Mouse (Mus musculus) brain, embryonic 14.5 days (tissue): Measurements from ENCODE around the gene Gm27027. TPM values are rescaled to one million over a fixed set of nuclear protein-coding genes. Genes with fewer than 3 reads are reported as not detected.

Source experiments
- DNase-seq: peaks from one replicate; pipeline ENCODE4 v3.0.0-alpha.2; 2011; ENCODE audit warnings: low read depth
- CTCF ChIP-seq: fragments of 200-500 bp; IDR thresholded peaks from 2 replicates; pipeline ENCODE4 v1.5.1; 2012; ENCODE audit warnings: inconsistent platforms, mild to moderate bottlenecking, moderate library complexity, borderline replicate concordance; ENCODE audit not compliant: insufficient read depth, insufficient read length; ENCODE audit errors: extremely low read depth
- POLR2A ChIP-seq: fragments of 200-500 bp; IDR thresholded peaks from 2 replicates; pipeline ENCODE4 v1.6.1; 2012; ENCODE audit warnings: mild to moderate bottlenecking, inconsistent platforms, borderline replicate concordance; ENCODE audit not compliant: poor library complexity, insufficient read depth, insufficient read length, severe bottlenecking; ENCODE audit errors: extremely low read depth
- polyA plus RNA-seq: library from polyadenylated mRNA; depleted of rRNA; stranded (reverse); fragments of >200 nt; gene quantifications from 2 replicates; pipeline ENCODE4 v1.2.3, GENCODE M21; 2012

The Gm27027 gene
- polyA plus RNA-seq, 1 experiment: not detected

- peak; percentile 91 for DNase-seq
Observed at GRCm38 (mm10) chr2:93964494-93965160, 31.5 kb downstream of the Gm27027 start.

GRCm38 (mm10) chr2:93963802-93964201 is 32.4 kb downstream of the Gm27027 start:
- TF ChIP-seq POLR2A (no peak), CTCF (no peak)
- DNase-seq: no peak

More at GRCm38 (mm10) chr2:93964494-93965160, 31.5 kb downstream of the Gm27027 start:
- TF ChIP-seq CTCF (no peak), POLR2A (no peak)

GRCm38 (mm10) chr2:93961716-93962115 is 34.4 kb downstream of the Gm27027 start:
- DNase-seq: no peak
- TF ChIP-seq POLR2A (no peak), CTCF (no peak)

- DNase-seq: no peak
- TF ChIP-seq POLR2A: no peak
Observed at GRCm38 (mm10) chr2:93959346-93959745, 36.8 kb downstream of the Gm27027 start.

GRCm38 (mm10) chr2:93958216-93958615 is 37.9 kb downstream of the Gm27027 start:
- DNase-seq: no peak
- TF ChIP-seq POLR2A: no peak
- no peak for TF ChIP-seq CTCF

GRCm38 (mm10) chr2:93957785-93958175 is 38.4 kb downstream of the Gm27027 start:
- no peak for TF ChIP-seq CTCF

GRCm38 (mm10) chr2:93956908-93957784 is 39.0 kb downstream of the Gm27027 start, which contains the start of gene Gm13889:
Gm13889 (minus strand) TSS chr2:93957201.
- peak; percentile 96 for DNase-seq
- peak; percentile 68 for TF ChIP-seq POLR2A
- no peak for TF ChIP-seq CTCF

More at GRCm38 (mm10) chr2:93957785-93958175, 38.4 kb downstream of the Gm27027 start:
- no peak for DNase-seq

GRCm38 (mm10) chr2:93956331-93956801 is 39.8 kb downstream of the Gm27027 start:
- DNase-seq: peak; percentile 83
- TF ChIP-seq POLR2A: no peak
- TF ChIP-seq CTCF: no peak

- no peak for TF ChIP-seq CTCF
- TF ChIP-seq POLR2A: no peak
- DNase-seq: peak; percentile 53
Observed at GRCm38 (mm10) chr2:93955886-93956285, 40.3 kb downstream of the Gm27027 start.

- TF ChIP-seq POLR2A: no peak
- no peak for TF ChIP-seq CTCF
- peak; percentile 63 for DNase-seq
Observed at GRCm38 (mm10) chr2:93954781-93955578, 41.2 kb downstream of the Gm27027 start.

- TF ChIP-seq CTCF (no peak), POLR2A (no peak)
- DNase-seq: peak; percentile 61
Observed at GRCm38 (mm10) chr2:93953726-93954125, 42.4 kb downstream of the Gm27027 start.
